Mouse (Mus musculus) myocyte (in vitro differentiated cells): ENCODE data around the gene Ribc2. TPM values are rescaled to one million over a fixed set of nuclear protein-coding genes. Genes with fewer than 3 reads are reported as not detected.

Source experiments
- H3K27me3 ChIP-seq: one replicate; pipeline ENCODE4 v1.6.1; 2011; ENCODE audit not compliant: control insufficient read depth, insufficient read depth, insufficient read length
- H3K36me3 ChIP-seq: one replicate; pipeline ENCODE4 v1.6.1; 2011; ENCODE audit not compliant: control insufficient read depth, insufficient read depth
- H3K4me2 ChIP-seq: one replicate; pipeline ENCODE4 v1.6.1; 2011; ENCODE audit warnings: low read depth, control low read depth
- H3K4me3 ChIP-seq: one replicate; pipeline ENCODE4 v1.5.1; 2011; ENCODE audit warnings: mild to moderate bottlenecking, control low read depth, moderate library complexity
- H3K79me2 ChIP-seq: one replicate; pipeline ENCODE4 v1.6.1; 2011; ENCODE audit not compliant: control insufficient read depth, insufficient read depth
- H3ac ChIP-seq: one replicate; pipeline ENCODE4 v1.6.1; 2011; ENCODE audit not compliant: control insufficient read depth, insufficient read length
- CEBPB ChIP-seq: IDR thresholded peaks from 2 replicates; pipeline ENCODE4 v1.6.1; 2011; ENCODE audit warnings: mild to moderate bottlenecking, moderate library complexity; ENCODE audit not compliant: poor library complexity, insufficient read depth, severe bottlenecking
- E2F4 ChIP-seq: IDR thresholded peaks from one replicate; pipeline ENCODE4 v1.6.1; 2011; ENCODE audit warnings: mild to moderate bottlenecking, control low read depth, moderate library complexity; ENCODE audit not compliant: insufficient read depth
- MAX ChIP-seq: IDR thresholded peaks from one replicate; pipeline ENCODE4 v1.6.1; 2011; ENCODE audit warnings: low read depth, mild to moderate bottlenecking, control low read depth
- MYOD1 ChIP-seq, 3 experiments: IDR thresholded peaks; one replicate each; pipeline ENCODE4 v1.6.1; 2011; ENCODE audit warnings: control low read depth in 2 of 3, low read depth in 2 of 3, mild to moderate bottlenecking in 2 of 3, moderate library complexity in 1 of 3; ENCODE audit not compliant: insufficient read length in 2 of 3, control insufficient read depth in 1 of 3
- MYOG ChIP-seq, 3 experiments: IDR thresholded peaks; one replicate each; pipeline ENCODE4 v1.6.1; 2011; ENCODE audit warnings: control low read depth in 2 of 3, low read depth in 2 of 3, mild to moderate bottlenecking in 2 of 3; ENCODE audit not compliant: insufficient read length in 2 of 3, control insufficient read depth in 1 of 3, insufficient read depth in 1 of 3
- POLR2A ChIP-seq: IDR thresholded peaks from one replicate; pipeline ENCODE4 v1.6.1; 2011; ENCODE audit warnings: low read depth, mild to moderate bottlenecking, control low read depth, moderate library complexity; ENCODE audit not compliant: insufficient read length
- POLR2AphosphoS2 ChIP-seq: IDR thresholded peaks from one replicate; pipeline ENCODE4 v1.6.1; 2011; ENCODE audit warnings: low read depth, control low read depth; ENCODE audit not compliant: insufficient read length
- REST ChIP-seq: IDR thresholded peaks from one replicate; pipeline ENCODE4 v1.6.1; 2011; ENCODE audit warnings: mild to moderate bottlenecking, control low read depth, moderate library complexity; ENCODE audit not compliant: insufficient read depth, insufficient read length
- SRF ChIP-seq: IDR thresholded peaks from one replicate; pipeline ENCODE4 v1.6.1; 2011; ENCODE audit warnings: low read depth; ENCODE audit not compliant: control insufficient read depth, insufficient read length
- TCF12 ChIP-seq: IDR thresholded peaks from one replicate; pipeline ENCODE4 v1.6.1; 2011; ENCODE audit warnings: mild to moderate bottlenecking, control low read depth; ENCODE audit not compliant: poor library complexity, insufficient read depth, severe bottlenecking
- TCF3 ChIP-seq: IDR thresholded peaks from one replicate; pipeline ENCODE4 v1.6.1; 2011; ENCODE audit warnings: low read depth, control low read depth; ENCODE audit not compliant: insufficient read length
- USF1 ChIP-seq: IDR thresholded peaks from one replicate; pipeline ENCODE4 v1.6.1; 2011; ENCODE audit warnings: low read depth, mild to moderate bottlenecking, control low read depth, moderate library complexity
- polyA plus RNA-seq: library from polyadenylated mRNA; unstranded; fragments of >200 nt; fragmentation: generic; extraction: Trizol; gene quantifications from one replicate; pipeline ENCODE4 v1.2.1, GENCODE M21; 2012; ENCODE audit warnings: missing spikeins

The Ribc2 gene
- polyA plus RNA-seq, 1 experiment = not detected

- Histone ChIP-seq H3K27me3 (peaks cover 28% of the 10 kb centered on the region), H3K36me3 (no peaks in the 10 kb centered on the region), H3ac (no peak overlapping the region), H3K79me2 (no peaks in the 10 kb centered on the region), H3K4me3 (no peak overlapping the region), H3K4me2 (no peak overlapping the region)
- no peak for TF ChIP-seq REST
- no peak for TF ChIP-seq CEBPB
- TF ChIP-seq MAX = no peak
- no peak for TF ChIP-seq MYOD1 (IDR thresholded peaks at IDR 0.05; ENCODE audit: control insufficient read depth in 1 of 3, insufficient read length in 2 of 3, low read depth in 2 of 3)
- TF ChIP-seq POLR2A = no peak
- TF ChIP-seq USF1 = no peak
- TF ChIP-seq TCF3 = no peak
- TF ChIP-seq POLR2AphosphoS2 = no peak
- no peak for TF ChIP-seq TCF12
- no peak for TF ChIP-seq SRF
- TF ChIP-seq MYOG (IDR thresholded peaks at IDR 0.05; ENCODE audit: control insufficient read depth in 1 of 3, insufficient read depth in 1 of 3, insufficient read length in 2 of 3, low read depth in 2 of 3) = no peak
- TF ChIP-seq E2F4 = no peak
Measured at GRCm38 (mm10) chr15:85151433-85151918, 19.6 kb downstream of the Ribc2 start.

GRCm38 (mm10) chr15:85152577-85152976 is 20.7 kb downstream of the Ribc2 start:
- no peak overlapping the region for H3K4me3 ChIP-seq
- no peak overlapping the region for H3ac ChIP-seq
- no peak overlapping the region for H3K4me2 ChIP-seq
- no peaks in the 10 kb centered on the region for H3K36me3 ChIP-seq
- no peaks in the 10 kb centered on the region for H3K79me2 ChIP-seq
- H3K27me3 ChIP-seq = peaks cover 24% of the 10 kb centered on the region
- TF ChIP-seq REST (no peak), E2F4 (no peak), MAX (no peak), TCF12 (no peak), SRF (no peak), TCF3 (no peak), USF1 (no peak), MYOD1 (IDR thresholded peaks at IDR 0.05; ENCODE audit: control insufficient read depth in 1 of 3, insufficient read length in 2 of 3, low read depth in 2 of 3) (no peak), POLR2AphosphoS2 (no peak), CEBPB (no peak), POLR2A (no peak), MYOG (IDR thresholded peaks at IDR 0.05; ENCODE audit: control insufficient read depth in 1 of 3, insufficient read depth in 1 of 3, insufficient read length in 2 of 3, low read depth in 2 of 3) (no peak)

- H3K36me3 ChIP-seq = no peaks in the 10 kb centered on the region
- H3K27me3 ChIP-seq = peaks cover 14% of the 10 kb centered on the region
- no peak overlapping the region for H3ac ChIP-seq
- H3K4me3 ChIP-seq = no peak overlapping the region
- H3K79me2 ChIP-seq = no peaks in the 10 kb centered on the region
- H3K4me2 ChIP-seq = no peak overlapping the region
- TF ChIP-seq TCF12 (no peak), MYOD1 (IDR thresholded peaks at IDR 0.05; ENCODE audit: control insufficient read depth in 1 of 3, insufficient read length in 2 of 3, low read depth in 2 of 3) (no peak), CEBPB (no peak), SRF (no peak), REST (no peak), POLR2A (no peak), USF1 (no peak), TCF3 (no peak), MYOG (IDR thresholded peaks at IDR 0.05; ENCODE audit: control insufficient read depth in 1 of 3, insufficient read depth in 1 of 3, insufficient read length in 2 of 3, low read depth in 2 of 3) (no peak), POLR2AphosphoS2 (no peak), E2F4 (no peak), MAX (no peak)
Measured at GRCm38 (mm10) chr15:85154091-85154490, 22.2 kb downstream of the Ribc2 start.

- Histone ChIP-seq H3K4me2 (no peak overlapping the region), H3K79me2 (no peaks in the 10 kb centered on the region), H3K4me3 (no peak overlapping the region), H3K36me3 (no peaks in the 10 kb centered on the region), H3K27me3 (peaks cover 15% of the 10 kb centered on the region), H3ac (no peak overlapping the region)
- TF ChIP-seq POLR2A = no peak
- no peak for TF ChIP-seq MAX
- TF ChIP-seq TCF12 = no peak
- no peak for TF ChIP-seq POLR2AphosphoS2
- no peak for TF ChIP-seq MYOD1 (IDR thresholded peaks at IDR 0.05; ENCODE audit: control insufficient read depth in 1 of 3, insufficient read length in 2 of 3, low read depth in 2 of 3)
- no peak for TF ChIP-seq CEBPB
- no peak for TF ChIP-seq E2F4
- no peak for TF ChIP-seq REST
- no peak for TF ChIP-seq SRF
- TF ChIP-seq TCF3 = no peak
Measured at GRCm38 (mm10) chr15:85156198-85156597, 24.3 kb downstream of the Ribc2 start.

- TF ChIP-seq E2F4 = no peak
- no peak for TF ChIP-seq POLR2AphosphoS2
- TF ChIP-seq MYOD1 (IDR thresholded peaks at IDR 0.05; ENCODE audit: control insufficient read depth in 1 of 3, insufficient read length in 2 of 3, low read depth in 2 of 3) = no peak
- TF ChIP-seq REST = no peak
- no peak for TF ChIP-seq MYOG (IDR thresholded peaks at IDR 0.05; ENCODE audit: control insufficient read depth in 1 of 3, insufficient read depth in 1 of 3, insufficient read length in 2 of 3, low read depth in 2 of 3)
- no peak for TF ChIP-seq USF1
- no peak for TF ChIP-seq TCF3
- no peak for TF ChIP-seq SRF
- TF ChIP-seq POLR2A = no peak
- no peak for TF ChIP-seq TCF12
- no peak for TF ChIP-seq CEBPB
- TF ChIP-seq MAX = no peak
- no peaks in the 10 kb centered on the region for H3K79me2 ChIP-seq
- no peak overlapping the region for H3K4me2 ChIP-seq
- no peak overlapping the region for H3K4me3 ChIP-seq
- H3ac ChIP-seq = no peak overlapping the region
- no peaks in the 10 kb centered on the region for H3K36me3 ChIP-seq
- H3K27me3 ChIP-seq = peaks cover 62% of the 10 kb centered on the region
Measured at GRCm38 (mm10) chr15:85161416-85161815, 29.5 kb downstream of the Ribc2 start.
